Mouse (Mus musculus) thymus, postnatal 36 days (tissue): ENCODE measurements at regions not wholly inside any gene's neighbourhood (a gene's known extent, or its start where the extent isn't known, plus 50 kb on each side); places are given as distances from the start of the nearest gene placed in this dataset.

Source experiments
- DNase-seq, 2 experiments: peaks; one replicate each; pipeline ENCODE4 v3.0.0; 2022; ENCODE audit warnings: mixed read lengths in 2 of 2

DNA sequence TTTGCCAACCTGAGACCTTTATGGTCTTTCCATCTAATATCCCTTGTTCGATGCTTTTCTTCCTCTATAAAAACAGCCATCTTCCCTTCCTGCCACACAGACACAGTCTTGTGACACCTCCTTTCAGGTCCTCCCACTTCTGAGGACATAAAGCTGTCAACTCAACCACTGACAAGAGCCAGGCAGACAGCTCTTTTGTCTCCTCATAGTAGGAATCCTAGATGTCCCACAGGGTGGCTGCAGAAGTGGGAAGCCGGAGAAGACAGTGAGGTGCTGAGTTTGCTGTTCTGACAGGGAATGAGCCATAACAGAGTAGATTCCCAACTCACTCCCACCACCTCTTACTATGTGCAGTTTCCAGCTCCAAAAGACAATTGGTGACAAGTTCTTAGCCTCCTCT lies 358.4 kb downstream of the Pmp22 start:
- DNase-seq: no peak

DNA sequence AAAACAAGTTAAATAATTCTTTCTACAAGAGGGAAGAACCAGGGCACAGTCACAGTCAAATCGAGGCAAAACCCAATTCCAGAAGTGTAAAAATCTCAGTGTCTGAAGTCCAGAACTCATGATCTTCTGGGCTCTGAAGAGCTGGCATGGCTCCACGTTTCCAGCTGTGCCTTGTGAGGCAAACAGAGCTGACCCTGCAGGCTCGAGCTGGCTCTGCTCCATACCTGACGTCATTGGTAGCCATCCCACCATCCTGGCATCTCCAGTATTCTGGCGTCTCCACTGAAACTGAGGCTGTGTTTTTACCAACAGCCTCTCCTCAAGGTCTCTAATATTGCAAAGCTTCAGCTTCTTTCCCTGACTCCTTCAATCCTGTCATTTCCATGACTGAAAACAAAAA lies 373.4 kb downstream of the Pmp22 start:
- no peak for DNase-seq

DNA sequence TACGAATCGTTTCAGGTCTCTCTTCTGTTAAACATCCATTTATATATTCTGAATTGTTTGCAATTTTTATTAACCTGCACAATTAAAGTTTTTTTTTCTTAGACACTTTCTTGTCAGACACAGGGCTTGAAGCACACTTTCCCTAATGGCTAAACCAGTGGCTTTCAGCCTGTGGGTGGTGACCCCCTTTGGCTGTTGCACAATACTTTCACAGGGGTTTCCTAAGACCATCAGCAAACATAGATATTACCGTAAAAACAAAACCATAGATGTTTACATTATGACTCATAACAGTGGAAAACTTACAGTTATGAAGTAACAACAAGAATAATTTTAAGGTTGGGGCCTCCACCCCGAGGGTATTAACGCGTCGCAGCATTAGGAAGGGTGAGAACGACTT lies 378.6 kb downstream of the Pmp22 start:
- DNase-seq: no peak

DNA sequence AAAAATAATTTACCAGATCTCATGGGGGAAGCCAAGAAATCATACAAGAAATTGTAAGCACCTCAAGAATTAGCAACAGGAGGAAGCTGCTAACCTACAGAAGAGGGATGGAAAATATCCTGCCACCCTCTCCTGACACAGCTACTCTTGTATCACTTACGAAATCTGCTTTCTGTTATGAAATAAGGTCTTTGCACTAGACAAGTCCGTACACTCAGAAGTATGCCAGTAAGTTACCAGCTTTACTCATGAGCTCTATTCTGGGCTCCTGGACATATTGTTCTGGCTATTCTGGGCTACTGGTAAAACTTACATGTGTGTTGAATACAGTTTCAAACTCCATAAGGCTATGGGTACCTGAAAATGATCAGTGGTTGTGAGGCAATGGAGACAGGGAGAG lies 379.9 kb downstream of the Pmp22 start:
- DNase-seq: no peak

DNA sequence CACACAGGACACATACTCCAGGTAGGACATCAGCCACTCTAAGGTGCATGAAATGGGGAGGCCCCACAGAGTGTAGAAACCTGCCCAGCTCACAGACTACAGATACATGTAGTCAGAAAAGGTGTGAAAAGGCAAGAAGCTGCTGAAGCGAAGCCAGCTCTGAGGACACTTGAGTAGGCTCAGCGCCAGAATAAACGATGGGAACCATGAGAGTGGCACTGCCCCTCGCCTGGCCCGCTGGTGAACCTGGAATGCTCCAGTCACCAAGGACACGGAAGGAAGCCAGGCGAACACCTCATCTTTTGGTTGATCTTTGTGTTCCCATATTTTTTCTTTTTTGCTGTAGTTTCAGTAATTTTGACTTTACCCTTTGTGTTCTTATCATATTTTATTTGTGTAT lies 381.8 kb downstream of the Pmp22 start:
- DNase-seq: no peak

DNA sequence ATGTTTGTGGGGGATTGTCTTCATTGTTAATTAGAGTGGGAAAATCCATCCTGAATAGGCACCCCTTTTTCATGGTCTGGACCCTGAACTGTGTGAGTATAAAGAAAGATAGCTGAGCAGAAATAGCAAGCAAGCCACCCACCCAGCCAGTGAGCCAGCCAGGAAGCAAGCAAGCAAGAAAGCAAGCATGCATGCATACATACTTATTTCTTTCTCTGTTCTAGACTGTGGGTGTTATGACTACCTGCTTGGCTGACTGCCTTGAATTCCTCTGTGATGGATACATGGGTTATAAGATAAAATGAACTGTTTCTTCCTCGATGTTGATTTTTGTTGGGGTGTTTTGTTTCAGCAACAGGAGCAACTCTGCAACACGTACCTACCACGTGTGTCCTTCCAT lies 385.8 kb downstream of the Pmp22 start:
- DNase-seq: no peak

DNA sequence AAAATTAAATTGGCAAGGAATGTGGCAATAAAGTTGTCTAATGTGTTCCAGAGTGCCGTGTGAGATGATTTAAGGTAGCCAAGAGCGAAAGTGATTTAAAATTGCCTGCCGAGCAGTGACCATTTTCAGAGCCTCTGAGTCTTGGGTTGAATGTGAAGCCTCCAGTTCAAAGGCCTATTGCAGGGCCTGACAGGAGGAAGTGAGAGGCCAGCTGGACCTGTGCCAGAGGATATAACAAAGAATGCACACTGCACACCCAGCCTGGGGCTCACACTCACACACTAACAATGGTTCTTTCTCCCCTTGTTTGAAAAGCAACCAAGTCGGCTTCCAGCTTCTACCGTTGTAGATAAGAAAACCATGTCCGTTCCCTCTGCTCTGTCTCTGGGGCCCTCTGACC lies 390.1 kb downstream of the Pmp22 start:
- DNase-seq: no peak

DNA sequence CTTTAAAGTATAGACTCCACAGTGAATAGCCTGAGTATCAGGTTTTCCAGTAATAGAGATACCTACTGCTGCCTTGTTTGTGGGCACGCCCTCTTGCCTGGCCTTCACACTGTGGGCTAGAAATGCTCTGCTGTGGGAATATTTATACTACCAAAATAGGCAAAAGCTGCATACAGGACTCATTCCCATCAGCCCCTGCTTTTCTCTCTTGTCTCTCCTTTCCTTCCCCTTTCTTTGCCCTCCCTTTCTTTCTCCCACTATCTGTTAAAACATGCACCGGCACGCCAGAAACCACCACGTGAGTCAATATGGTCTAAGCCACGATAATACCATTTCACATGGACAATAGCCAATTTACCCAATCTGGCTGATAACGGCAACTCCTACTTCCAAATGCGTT lies 395.5 kb downstream of the Pmp22 start:
- DNase-seq: no peak

DNA sequence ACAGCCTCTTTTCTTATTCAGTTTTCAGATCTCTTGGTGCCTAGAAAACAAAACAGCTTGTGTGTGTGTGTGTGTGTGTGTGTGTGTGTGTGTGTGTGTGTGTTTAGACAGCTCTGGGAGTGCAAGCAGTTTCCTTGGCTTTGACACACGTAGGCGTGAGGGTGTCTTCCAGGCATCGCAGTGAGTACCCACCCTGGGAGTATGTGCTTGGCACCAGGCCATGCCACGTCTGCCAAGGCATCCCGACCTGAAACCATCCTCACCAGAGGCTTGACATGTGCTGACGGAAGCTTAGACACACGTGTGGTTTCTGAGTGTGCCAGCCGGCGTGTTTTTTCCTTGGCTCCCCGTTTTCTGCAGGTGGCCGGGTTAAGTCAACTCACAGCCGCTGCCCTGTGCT lies 396.6 kb downstream of the Pmp22 start:
- DNase-seq: no peak

DNA sequence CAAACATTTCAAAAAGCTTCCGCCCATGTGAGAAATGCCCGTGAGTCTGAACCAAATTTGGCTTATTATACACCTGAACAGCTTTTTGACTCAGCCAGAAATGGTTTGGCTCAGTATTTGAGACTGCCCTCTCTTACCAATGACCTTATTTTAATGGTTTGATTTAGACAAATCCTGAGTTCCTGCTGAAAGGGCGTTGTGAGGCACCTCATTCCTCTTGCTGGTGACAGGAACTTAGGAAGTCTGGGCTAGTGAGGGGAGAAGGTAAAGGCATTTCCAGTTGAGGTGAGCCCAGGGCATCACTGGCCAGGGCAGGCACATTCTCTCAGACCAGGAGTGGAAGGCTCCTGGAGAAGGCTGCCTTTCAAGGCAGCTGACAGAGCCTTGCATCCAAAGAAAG lies 396.1 kb downstream of the Hs3st3b1 start:
- DNase-seq: no peak

DNA sequence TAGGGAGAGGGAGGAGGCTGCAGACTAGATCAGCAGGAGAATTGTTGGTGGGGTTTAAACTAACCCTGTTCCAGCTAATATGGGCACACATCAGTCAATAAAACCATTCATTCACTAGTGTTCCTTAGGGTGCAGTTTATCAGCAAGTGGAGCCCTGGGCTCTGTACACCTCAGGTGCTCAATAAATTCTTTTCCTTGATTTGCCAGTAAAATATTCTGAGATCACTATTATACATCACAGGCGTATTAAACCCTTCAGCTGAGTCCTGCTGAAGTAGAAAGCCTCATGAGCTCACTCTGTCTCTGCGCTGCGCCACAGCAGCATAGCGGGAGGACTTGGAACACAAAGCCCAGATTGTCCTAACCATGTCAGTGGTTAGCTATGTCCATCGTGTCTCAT lies 389.3 kb downstream of the Hs3st3b1 start:
- no peak for DNase-seq

DNA sequence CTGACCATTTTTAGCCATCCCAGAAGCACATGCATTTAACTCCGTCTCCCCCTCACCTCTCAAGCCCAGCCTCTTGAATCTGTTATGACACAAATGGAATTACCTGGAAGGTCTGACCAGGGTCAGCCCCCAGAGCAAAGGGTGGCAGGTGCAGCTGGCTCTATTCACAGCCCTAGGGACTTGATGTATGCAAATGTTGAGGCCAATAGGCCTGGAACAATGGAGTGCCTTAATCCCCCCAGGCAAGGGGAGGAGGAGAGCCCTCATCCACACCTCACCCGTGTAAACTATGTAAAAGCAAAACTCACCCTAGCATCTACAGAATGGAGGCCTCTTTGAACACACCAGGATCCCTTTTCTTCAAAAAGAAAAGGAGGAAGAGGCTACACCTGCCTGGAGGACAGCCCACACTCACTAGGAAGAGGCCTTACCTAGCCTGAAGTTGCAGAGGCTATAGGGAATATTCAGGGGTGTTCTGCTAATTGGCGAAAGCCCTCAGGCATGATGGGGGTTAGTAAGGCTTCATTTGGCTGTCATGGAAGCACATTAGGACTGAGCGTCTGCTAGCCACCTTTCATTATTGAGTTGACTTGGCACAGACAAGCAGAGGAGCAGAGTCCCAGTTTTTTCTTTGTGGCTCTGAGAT lies 388.4 kb downstream of the Hs3st3b1 start:
- DNase-seq: no peak

DNA sequence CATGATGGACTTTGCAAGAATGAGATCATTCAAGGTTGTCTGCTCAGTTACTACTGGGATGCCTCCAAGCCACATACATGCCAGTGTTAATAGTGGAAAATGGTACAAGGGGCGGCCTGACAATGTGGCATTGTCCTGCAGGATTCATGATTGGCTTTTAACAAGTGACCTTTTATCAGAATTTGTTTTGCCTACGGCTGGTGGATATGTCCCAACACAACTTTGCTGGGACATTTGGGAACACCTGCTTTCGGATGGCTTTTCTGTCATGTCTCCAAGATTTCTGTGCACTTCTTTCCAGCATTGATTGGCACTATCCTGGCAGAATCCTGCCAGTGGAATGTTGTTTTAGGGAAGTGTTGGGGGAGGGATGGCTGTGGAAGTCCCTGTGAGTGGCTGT lies 384.4 kb downstream of the Hs3st3b1 start:
- no peak for DNase-seq

DNA sequence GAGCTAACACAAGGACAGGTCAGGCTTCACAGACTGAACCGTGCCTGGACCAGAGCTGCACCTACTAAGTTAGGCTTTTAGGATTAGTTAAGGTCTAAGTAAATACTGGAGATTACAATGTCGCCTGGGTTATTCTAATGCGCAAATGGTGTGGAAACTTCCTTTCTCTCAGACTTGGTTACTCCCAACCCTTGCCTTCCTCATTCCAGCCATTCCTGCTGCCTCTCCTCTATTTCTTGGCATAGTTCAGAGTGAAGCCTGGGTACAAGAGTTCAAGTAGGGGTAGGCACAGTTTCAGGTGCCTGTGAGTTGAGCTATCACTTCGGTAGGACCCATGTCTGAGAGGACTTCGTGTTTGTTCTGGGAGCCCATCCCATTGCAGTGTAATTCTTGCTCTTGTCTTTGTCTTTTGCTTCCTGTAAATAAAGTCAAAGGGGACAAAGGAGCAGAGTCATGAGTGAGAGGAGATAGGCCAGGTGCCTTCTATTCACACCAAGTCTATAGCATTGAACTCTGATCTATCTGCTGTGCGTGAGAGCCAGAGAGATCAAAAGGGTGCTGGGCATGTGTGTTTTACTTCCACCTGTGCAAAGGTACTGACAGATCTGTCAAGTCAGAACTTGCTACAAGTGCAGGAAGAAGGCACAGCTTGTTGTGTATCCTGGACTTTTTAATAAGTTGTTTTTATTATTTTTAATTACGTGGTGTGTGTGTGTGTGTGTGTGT lies 378.0 kb downstream of the Hs3st3b1 start:
- no peak for DNase-seq

DNA sequence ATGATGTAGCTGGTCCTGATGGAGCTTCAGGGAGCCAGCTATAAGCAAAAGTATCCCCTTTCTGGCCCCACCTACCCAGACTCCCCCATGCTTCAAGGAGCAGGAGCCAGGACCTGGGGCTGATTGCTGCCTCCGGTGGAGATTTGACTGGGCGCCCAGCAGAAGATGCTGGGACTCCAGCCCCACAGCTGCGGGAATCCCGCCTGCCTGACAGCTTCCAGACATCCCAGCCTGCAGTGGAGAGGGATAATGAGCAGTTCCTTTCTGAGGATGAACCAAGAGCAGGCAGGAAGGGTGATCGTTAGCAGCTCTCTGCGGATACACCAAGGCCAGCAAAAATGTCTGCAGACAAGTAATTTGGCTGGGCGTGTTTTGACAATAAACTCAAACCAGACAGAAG lies 376.6 kb downstream of the Hs3st3b1 start:
- DNase-seq: no peak

DNA sequence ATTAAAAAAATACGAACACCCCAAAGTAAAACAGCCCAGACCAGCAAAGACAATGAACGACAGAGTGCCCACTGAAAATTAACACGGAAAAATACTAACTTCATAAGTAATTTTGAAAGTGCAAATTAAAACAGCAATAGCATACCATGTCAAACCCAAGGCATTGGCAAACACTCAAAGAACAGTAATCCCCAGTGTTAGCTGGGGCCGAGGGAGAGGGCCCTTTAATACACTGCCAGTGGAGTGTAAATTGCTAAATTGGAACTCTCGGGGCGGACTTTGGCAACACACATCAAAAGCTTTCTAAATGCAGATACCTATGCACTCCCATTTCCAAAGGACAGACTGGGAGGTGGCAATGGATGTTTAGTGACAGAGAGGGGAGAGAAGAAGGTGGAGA lies 361.6 kb downstream of the Hs3st3b1 start:
- no peak for DNase-seq

DNA sequence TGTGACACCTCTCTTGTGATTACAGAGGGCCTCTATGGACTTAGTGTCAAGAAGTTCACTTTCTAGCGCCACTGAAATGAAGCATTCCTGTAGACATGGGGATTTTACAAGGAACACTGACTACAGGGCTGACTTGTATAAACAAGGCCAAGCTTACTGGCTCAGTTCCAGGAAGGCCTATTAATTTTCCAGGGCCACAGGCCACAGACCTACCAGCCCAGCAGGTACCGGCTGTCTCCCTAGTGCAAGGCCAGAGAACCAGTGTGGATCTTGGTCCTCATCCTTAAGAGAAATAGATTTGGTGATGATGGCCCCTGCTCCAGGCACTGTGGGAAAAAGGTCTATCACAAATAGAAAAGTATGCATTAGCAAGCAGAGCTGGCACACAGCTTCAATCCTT lies 359.4 kb downstream of the Hs3st3b1 start:
- no peak for DNase-seq

DNA sequence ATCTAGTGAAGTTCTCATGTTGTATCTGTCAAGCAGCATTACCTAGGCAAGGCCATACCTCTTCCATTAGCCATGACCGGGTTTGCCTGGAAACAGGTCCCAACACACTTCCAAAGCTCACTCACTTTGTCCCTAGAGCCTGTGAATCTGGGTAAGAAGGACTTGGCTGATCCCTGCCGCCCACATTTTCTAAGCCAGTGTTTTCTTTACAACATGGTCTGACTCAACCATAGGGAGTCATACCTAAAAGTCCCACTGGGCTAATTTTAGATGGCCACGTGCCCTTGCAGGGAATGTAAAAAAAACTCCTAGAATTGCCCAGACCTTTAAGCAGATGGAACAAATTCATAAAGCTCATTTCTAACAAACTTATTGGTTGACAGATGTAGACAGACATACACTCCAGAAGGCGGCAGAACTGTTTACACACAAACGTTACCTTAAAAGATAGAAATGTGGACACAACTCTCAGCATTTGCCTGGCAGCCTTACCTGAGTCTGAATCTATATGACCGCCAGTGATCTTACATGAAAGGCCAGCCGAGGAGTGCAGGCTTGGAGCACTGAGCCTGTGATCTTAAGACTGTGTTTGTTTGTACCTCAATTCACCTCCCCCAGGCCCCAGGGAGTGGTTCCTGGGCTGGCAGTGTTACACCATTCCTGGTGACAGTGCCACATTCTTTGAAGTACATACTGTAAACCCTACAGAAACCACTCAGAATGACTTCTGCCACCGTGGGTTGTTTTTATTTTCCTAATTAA lies 356.4 kb downstream of the Hs3st3b1 start:
- DNase-seq: no peak

DNA sequence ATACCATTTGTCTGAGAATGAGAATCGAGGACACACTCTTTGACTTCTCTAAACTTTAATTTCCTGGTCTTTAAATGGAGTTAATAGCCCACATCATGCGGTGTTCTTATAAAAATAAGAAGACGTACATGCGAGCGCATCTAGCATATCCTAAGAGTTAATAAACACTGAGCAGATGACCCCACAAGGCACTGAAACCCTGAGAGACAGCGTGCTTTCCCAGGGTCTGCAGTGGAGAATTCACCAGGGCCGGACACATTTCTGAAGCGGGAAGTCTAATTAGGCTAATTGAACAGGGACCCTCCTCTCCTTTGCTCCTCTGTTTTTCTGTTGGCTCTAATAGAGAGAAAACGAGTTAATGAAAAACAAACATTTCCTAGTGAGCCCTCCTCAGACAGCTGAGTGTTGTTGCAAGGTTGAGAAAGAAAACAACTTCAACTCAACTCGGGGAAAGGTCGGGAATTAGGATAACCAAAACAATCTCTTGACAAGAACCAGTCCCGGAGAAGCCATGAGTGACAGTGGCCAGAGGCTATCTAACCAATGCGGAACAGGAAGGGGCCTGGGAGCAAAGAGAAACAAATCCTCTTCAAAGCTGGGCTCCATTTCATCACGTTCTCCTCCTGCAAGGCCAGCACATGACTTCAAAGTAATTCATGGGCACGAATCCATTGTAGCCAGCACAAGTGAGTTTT lies 352.2 kb downstream of the Hs3st3b1 start:
- DNase-seq: no peak

DNA sequence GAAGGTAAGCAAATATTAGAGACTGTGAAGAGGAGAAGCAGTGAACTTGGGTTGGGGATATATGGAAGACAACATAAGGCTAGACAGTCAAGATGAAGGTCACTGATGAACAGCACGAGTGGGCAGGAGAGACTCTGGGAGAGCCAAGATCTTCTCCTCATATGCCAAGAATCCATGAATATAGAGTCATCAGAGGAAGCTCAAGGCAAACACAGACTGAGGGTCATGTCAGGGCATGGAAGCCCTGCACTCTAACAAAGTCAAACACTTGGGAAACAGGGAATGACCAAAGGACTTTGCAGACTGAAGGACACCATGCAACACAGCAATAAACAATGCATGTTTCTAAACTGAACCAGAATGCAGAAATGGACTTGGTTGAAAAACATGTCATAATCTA lies 351.4 kb downstream of the Hs3st3b1 start:
- no peak for DNase-seq

DNA sequence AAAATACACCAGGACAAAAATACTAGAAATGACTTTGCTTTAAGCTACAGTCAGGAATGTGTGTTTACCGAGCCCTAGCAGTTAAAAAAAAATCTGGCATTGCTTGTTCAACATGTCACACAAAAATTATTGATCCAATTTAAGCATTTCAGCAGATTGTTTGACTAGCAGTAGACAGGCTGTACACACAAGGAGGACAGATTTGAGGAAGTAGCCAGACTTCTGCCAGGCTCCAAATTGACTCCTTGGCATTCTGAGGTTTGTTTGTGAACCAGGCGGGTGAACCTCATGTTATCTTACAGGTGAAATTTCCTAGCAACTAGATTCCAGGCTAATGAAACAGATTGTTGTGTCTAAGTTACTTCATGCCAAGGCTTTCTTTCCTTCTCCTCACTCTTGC lies 348.8 kb downstream of the Hs3st3b1 start:
- no peak for DNase-seq

DNA sequence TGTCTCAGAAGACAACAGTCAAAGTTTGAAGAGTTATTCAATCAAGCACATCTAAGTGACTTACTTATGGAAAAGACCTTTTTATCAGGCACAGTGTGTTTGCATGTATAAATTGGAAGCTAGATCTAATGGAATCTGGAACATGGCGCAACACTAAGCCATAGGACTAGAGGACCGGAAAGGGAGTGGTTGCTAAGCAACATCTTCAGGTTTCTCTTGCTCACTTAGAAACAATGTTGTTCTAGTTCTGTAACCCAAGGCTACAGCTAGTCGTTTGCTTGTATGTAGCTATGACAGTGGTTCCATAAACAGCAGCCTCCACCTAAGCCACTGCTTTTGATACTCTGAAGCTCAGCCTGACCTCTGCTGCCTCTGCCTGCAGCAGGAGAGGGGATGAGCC lies 338.8 kb downstream of the Hs3st3b1 start:
- DNase-seq: no peak

DNA sequence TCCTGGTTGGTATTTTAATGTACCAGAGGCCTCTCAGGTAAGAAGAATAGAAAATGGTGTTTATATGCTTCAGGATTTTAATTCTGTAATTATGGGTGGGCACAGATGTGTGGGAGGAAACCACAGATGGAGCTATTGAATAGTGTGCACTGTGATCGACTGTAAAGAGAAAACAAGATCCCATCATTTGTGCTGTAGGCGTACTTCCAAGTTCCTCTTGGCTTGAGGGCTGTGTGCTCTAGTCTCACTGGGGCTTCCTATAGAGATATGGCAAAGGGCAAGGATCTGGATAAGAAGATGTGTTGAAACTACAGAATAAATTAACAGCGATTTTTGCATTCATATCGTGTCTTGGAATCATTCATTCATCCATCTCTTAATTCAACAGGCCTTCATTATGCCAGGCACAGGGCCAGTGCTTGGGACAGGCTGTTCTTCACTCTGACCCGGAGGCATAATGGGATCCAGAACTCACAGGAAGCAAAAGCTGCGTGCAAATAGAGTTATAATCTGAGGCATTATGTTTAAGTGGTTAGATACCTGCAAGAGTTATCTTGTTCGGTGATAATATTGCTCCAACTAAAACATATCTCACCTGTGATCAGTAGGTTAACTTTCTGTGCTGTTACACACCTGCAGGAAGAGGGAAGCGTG lies 336.7 kb downstream of the Hs3st3b1 start:
- DNase-seq: no peak
